Mouse (Mus musculus) right cerebral cortex, postnatal 4 days (tissue): ENCODE measurements at regions not wholly inside any gene's neighbourhood (a gene's known extent, or its start where the extent isn't known, plus 50 kb on each side); places are given as distances from the start of the nearest gene placed in this dataset.

ENCODE experiments used
- DNase-seq: peaks from one replicate; pipeline ENCODE4 v3.0.0-alpha.2; 2022

GRCm38 (mm10) chr6:33117877-33118276 lies 57.8 kb upstream of the Chchd3 start:
- no peak for DNase-seq

DNA sequence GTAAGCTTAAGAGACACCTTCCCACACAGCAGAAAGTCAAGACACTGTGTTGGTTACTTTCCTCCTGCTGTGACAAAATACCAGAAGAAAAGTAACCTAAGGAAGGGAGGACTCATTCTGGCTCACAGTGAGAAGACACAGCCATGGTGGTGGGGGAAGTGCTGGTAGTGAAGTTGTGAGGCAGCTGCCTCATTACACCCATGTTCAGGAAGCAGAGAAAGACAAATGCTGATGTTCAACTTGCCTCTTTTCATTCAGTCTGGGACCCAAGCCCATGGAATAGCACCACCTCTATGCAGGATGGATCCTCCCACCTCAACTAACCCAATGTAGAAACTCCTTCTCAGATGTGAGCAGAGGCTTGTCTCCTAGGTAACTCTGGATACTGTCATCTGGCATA lies 60.5 kb upstream of the Chchd3 start:
- no peak for DNase-seq

DNA sequence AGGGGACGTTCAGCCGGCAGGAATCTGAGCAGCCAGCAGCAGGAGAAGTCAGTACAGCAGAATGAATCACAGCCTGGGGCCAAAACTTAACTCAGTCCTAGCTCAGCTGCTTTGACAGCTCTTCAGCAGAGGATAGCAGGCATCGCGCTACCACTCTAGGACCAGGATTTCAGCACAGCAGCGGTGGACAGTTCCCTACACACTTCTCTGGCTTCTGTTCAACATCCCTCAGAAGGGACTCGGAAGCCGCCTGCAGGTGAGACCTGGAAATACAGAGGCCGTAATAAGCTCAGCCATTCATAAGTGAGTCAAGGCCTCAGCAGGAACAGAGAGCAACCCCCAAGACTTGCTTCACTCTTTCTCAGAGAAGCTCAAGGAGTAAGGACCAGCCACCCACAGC lies 66.5 kb upstream of the Chchd3 start:
- DNase-seq: peak; percentile 57

DNA sequence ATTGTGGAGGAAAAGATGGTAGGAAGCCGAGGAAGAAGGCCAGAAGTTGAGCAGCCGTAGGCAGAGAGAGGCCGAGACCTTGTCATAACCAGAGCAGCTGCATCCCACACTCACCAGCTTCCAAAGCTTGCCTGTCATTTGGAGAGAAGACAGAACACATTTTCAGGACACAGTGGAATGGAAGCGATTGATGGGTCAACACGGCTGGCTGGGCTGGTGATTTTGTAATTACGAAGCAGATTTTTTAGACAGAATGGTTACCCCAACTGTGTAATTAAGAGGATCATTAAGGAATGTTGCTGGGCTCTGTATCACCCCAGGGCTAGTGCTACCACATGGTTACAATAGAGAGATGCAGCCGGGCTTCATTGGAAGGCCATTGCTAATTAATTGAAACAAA lies 76.8 kb upstream of the Chchd3 start:
- no peak for DNase-seq

DNA sequence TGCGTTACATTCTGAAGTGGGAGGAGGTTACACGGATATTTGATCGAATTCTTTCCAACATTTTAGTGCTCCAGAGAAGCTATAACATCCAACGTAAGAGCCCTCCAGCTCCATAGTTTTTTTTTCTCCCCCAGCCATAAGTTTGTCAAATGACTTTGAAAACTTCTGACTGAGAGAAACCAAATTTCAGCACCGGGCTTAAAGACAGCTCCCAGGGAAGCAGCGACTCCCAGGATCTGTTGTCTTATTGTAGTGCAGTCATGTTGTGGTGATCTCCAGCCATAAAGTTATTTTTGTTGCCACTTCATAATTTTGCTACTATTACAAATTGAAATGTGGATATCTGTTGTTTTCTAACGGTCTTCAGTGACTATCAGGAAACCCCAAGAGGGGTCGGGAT lies 77.8 kb upstream of the Chchd3 start:
- no peak for DNase-seq

GRCm38 (mm10) chr6:33166479-33166878 lies 82.4 kb upstream of the Exoc4 start:
- DNase-seq: peak; percentile 35

- no peak for DNase-seq
Measured at GRCm38 (mm10) chr6:33173606-33174005, 75.3 kb upstream of the Exoc4 start.

DNA sequence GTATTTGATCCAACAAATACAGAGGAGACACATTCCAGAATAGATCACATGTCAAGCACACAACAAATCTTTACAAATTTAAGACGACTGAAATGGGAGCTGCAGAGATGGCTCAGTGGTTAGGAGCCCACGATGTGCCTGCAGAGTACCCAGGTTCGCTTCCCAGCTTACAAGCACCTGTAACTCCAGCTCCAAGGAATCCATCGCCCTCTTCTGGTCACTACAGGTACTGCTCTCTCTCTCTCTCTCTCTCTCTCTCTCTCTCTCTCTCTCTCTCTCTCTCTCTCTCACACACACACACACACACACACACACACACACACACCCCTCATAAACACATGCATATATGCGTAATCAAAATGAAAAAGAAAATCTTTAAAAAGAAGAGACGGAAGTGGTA lies 74.3 kb upstream of the Exoc4 start:
- no peak for DNase-seq

- DNase-seq: peak; percentile 57
Measured at GRCm38 (mm10) chr6:33189521-33190246, 59.2 kb upstream of the Exoc4 start.

GRCm38 (mm10) chr6:33193823-33194222 lies 55.1 kb upstream of the Exoc4 start:
- DNase-seq: no peak
